Mouse (Mus musculus): ENCODE data around the gene Kcnv2.

DNA sequence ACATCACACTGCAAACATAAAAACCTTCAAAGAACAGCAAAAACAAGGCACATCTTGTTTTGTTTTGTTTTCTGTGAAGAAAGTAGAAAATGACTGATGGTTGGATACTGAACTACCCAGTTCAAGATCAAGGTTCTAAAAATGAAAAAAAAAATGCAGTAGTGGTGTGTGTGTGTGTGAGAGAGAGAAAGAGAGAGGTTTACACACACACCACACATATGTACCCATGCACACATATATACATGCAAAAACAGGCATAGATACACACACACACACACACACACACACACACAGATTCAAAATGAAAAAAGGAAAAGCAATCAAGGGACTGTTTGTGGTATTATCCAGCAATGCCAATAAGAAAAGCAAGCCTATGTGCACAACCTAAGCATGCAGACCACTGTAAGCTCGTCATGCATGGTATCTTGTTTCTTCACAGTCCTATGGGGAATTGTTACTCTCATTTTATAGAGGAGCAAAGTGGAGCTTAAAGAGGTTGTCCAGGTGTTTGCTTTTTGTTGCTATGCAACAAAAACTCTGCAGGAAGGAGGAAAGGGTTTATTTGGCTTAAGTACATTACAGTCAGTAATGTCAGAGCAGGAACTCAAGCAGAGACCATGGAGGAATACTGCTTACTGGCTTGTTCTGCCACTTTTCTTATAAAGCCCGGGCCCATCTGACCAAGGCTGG lies 57.5 kb downstream of the Kcnv2 start:
- TF ChIP-seq CTCF (IDR thresholded peaks at IDR 0.05; ENCODE audit: borderline replicate concordance, control insufficient read depth, extremely low read depth, insufficient read depth, low read length, poor library complexity): no peak
- TF ChIP-seq POLR2A (IDR thresholded peaks at IDR 0.05; ENCODE audit: control insufficient read depth, extremely low read depth, insufficient read depth, low read length, poor library complexity): no peak
